Mouse (Mus musculus): ENCODE measurements around the gene Selenop.
"Not testable (repeated sequence)": the region's sequence is repeated elsewhere in the genome, so short reads cannot be mapped to it uniquely, and the experiment has no call there.

The Selenop gene

DNA sequence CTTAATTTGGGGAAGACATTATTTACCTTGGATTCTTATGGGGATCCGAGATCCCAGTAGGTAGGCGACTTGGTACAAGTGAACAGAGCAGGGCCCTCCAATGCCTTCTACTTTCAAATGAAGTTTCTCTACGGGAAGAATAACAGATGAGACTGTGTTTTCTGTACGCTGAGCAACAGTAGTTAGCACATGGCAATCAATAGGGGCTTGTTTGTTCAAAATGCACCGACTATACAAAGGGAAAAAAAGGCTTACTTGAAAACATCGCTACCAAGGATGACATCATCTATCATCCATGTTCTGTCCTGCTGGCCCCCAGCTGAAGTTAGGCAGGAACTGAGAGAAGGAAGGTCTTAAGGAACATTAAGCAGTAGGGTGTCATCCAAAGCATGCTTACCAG, at the start of gene Selenop:
Selenop (plus strand) TSS at position 301 of the 400 bp plus-strand sequence.
- DNase-seq = no peak

DNA sequence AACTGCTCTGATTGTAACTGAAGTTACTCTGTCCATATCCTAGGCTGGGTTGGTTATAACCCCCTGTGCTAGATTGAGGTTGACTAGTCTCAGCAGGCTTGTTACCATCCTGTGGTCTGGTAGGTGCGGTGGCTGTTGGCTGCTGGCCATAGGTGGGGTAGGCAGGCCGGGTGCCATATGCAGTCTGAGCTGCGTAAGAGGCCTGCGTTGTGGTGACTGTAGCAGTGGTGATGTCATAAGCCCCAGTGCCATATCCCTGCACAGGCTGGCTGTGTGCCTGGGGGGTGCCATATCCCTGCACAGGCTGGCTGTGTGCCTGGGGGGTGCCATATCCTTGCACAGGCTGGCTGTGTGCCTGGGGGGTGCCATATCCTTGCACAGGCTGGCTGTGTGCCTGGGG, 49.7 kb upstream of the Selenop start:
- not testable (repeated sequence) for DNase-seq

- no peak for DNase-seq
Measured at GRCm38 (mm10) chr15:3222803-3223437, 45.4 kb upstream of the Selenop start.

- DNase-seq = no peak
Measured at GRCm38 (mm10) chr15:3226573-3226972, 41.8 kb upstream of the Selenop start.

- no peak for DNase-seq
Measured at GRCm38 (mm10) chr15:3228185-3228584, 40.2 kb upstream of the Selenop start.

GRCm38 (mm10) chr15:3228990-3229389, 39.4 kb upstream of the Selenop start:
- no peak for DNase-seq

- no peak for DNase-seq
Measured at GRCm38 (mm10) chr15:3231004-3231403, 37.3 kb upstream of the Selenop start.

- no peak for DNase-seq
Measured at GRCm38 (mm10) chr15:3232168-3232835, 36.0 kb upstream of the Selenop start.

- no peak for DNase-seq
Measured at GRCm38 (mm10) chr15:3233837-3234551, 34.4 kb upstream of the Selenop start.

- DNase-seq = no peak
Measured at GRCm38 (mm10) chr15:3236338-3236737, 32.0 kb upstream of the Selenop start.

DNA sequence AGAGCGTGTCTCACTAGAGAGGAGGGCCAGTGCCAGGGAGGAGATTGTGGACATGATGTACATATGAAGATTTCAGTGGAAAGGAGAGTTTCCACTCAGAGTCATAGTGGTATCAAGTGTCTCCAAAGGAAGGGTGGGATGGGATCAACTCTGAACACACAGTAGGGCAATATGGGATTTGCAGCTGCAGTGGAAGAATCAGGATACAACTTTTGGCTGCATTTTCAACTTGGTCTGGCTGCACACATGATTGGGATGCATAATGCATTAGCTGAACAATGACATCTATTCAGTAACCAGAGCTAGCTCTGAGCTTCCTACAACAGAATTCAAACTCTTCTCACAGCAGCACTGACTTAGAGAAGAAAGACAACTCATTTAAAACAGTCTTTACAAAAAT, 30.4 kb upstream of the Selenop start:
- no peak for DNase-seq

DNA sequence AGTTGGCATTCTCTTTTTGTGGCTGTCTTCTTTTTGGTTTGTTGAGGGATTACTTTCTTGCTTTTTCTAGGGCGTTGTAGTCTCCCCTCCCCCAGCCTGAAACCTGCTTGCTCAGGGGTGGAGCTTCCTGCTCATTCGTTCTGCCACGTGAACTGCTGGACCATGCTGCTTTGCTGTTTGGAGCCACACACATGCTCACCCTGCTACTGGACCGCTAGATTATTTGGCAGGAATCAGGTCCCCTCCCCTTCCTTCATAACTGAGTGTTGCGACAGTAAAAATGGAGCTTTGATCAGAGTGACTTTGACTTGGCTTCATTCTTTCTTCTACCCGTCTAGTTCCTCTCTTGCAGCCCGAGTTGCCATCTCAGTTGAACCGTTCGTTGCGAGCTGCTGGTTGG, 23.3 kb upstream of the Selenop start:
- not testable (repeated sequence) for DNase-seq

GRCm38 (mm10) chr15:3250620-3251019, 17.7 kb upstream of the Selenop start:
- DNase-seq = no peak

- no peak for DNase-seq
Measured at GRCm38 (mm10) chr15:3251031-3251717, 17.2 kb upstream of the Selenop start.

- no peak for DNase-seq
Measured at GRCm38 (mm10) chr15:3251718-3252067, 16.7 kb upstream of the Selenop start.

- DNase-seq = no peak
Measured at GRCm38 (mm10) chr15:3259025-3259424, 9.3 kb upstream of the Selenop start.

DNA sequence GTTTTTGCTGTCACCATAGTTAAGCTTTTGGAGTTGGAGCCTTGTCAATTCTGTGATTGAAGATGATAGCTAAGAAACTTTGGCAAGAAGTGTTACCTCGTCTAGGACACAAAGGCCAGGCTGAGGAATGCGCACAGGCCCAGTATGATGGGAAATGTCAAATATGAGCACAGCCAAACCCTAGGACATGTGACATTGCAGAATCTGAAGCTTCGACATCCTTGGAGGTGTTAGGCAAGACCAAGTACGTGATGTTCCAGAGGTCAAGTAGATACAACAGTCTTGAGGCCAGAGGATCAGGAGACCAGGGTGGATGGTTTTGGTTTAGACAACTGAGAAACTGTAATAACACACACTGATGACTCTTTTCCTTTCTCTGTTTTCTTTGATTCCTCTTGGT, 8.0 kb upstream of the Selenop start:
- DNase-seq = no peak

- no peak for DNase-seq
Measured at GRCm38 (mm10) chr15:3262883-3263282, 5.5 kb upstream of the Selenop start.

GRCm38 (mm10) chr15:3264293-3264692, 4.1 kb upstream of the Selenop start:
- DNase-seq = no peak

DNA sequence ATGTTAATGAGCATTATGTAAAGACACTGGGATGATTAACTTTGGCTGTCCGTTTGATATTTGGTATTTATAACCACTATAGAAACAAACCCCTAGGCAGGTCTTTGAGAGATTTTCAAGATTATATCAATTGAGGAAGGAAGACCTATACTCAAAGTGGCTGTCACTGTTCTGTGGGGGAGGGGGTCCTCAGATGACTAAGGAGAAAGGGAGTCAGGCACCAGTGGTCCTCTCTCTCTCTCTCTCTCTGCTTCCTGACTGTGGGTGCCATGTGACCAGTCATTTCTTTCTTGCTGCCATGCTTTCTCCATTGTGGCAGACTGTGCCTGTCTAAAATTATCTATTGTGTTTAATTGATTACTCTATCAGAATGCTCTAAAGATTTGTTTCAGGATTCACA, 3.5 kb upstream of the Selenop start:
- no peak for DNase-seq

DNA sequence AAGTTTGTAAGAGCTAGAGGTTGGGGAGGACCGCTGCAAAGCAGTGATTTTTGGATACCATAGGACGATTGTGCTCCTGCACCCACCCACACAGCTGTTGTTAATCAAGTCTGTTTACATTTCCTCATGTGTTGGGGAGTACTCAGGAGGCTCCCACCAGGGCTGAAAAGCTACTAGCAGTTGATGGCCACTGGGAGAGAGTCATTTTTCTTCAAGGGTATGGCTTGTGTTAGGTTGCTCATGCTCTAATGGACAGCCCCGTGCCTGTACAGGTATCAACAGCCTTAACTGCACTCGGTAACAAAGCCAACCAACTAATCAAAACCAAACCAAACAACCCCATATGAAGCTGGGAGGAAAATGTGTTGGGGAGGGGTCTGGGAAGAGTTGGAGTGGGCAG, 1.1 kb downstream of the Selenop start:
- DNase-seq = no peak

- no peak for DNase-seq
Measured at GRCm38 (mm10) chr15:3269996-3270645, 1.8 kb downstream of the Selenop start.

GRCm38 (mm10) chr15:3270646-3271077, 2.3 kb downstream of the Selenop start:
- DNase-seq = peak; percentile 11

Measured in cerebellum, adult 9-10 months (tissue).